Mouse (Mus musculus) bone marrow, adult 2 months (tissue): ENCODE results near the gene Qpctl.

Source experiments
- CTCF ChIP-seq: fragments of 200-500 bp; IDR thresholded peaks from 2 replicates; pipeline ENCODE4 v1.5.1; 2011; ENCODE audit warnings: low read length, control low read depth; ENCODE audit not compliant: control insufficient read depth, insufficient read depth
- POLR2A ChIP-seq: fragments of 200-500 bp; IDR thresholded peaks from 2 replicates; pipeline ENCODE4 v1.6.1; 2011; ENCODE audit warnings: low read depth, mild to moderate bottlenecking, control low read depth, low read length, borderline replicate concordance; ENCODE audit not compliant: control insufficient read depth

- TF ChIP-seq CTCF (no peak), POLR2A (no peak)
Measured at GRCm38 (mm10) chr7:19136168-19136567, 12.9 kb downstream of the Qpctl start.
